Mouse (Mus musculus) testis, postnatal 10 days (tissue): ENCODE data around the gene Foxo1.

Source experiments
- DNase-seq: peaks from one replicate; pipeline ENCODE4 v3.0.0; 2021; ENCODE audit warnings: low spot score

Gene Foxo1

DNA sequence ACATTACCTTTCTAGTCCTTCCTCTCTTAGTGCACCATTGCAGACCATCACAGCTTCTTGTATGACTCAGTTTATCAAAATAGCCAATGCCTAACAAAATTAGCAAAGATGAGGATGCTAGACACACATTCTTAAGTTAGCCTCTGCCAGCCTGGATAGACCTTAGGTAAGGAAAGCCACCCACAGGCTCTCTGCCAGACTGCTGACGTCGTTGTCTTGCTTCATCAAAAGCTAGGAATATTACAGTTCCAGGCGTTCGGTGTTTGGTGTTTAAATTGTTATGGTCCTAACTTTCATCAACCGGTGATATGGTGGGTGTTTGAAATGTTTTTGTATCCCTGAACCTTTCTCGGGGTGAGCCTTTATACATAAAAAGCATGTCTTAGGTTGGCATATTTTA is 96.4 kb downstream of the Foxo1 start:
- no peak for DNase-seq

DNA sequence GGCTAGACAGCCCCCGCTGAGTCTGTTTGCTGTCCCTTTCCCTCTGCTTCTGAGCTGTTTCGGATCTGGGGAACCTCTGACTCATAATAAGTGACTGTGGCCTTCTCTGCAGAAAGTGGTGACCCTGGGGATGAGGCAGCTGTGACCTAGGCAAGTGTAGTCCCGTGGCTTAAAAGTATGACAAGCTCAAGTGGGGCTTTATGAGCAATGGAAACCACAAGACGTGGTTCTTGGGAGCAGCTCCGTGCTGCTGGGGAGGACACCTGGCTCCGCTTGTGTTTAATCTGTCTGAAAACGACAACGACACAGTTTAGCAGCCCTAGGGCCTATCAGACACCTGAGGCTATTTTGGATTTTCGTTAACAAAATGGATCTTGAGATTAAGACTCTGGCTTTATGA is 101.1 kb downstream of the Foxo1 start:
- DNase-seq, result no peak

DNA sequence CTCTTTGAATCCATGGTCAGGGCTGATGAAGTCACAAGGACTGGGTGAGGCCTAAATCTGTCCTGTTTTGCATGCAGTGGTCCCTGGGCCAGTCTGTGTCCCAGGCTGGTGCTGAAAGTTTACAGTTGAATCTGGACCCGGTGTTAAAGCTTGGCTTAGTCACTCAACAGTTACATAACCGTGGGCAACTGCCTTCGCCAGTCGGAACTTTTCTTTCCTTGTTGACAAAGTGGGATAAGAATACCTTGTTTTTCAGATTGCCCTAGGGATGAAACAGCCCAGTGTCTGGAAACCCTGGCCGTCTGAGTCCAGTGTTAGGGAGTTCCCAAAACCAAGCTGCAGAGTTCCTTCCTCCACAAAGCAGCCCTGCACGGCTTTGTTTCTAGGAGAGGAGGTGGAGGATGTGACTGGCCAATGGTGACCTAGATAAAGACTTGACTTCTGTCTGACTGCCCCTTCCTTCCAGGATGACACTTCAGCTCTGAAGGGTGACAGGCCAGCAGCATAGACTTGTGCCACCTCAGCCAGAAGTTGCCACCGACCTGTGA is 101.8 kb downstream of the Foxo1 start:
- DNase-seq, result no peak

DNA sequence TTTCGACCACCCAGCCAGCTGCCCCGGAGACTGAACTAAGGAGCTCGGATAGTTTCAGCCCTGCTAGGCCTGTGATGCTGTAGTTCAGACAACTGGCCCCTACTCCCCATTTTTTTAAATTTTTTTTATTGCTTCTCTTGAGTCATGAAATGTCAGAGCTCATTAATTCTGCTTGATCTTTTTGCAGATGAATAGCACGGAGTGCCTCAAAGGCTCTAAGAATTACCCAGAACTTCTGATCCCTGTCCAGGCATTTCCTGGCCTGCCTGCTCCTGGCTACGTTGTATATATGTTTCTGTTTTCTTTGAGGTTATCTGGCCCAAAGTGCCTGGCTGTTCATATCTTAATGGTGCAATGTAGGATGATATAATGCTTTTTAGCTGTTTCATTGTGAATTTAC is 108.8 kb downstream of the Foxo1 start:
- DNase-seq, result no peak

DNA sequence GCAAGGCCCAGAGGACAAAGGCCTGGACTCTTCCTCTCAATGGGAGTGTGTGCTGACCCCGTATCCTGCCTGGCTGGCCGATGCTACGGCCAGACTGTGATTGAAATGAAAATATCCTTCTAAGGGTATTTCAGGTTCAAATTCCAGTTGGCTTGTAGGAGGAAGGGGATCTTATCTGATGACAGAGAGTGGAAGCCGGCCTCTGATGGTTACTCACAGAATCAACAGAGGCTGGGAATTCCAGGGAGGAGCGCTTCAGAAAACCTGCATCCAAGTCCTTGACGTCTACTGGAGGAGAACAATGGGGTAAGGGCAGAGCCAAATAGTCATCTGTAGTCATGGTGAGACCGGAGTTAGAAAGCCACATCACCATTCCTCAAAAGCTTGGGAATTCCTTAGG is 115.2 kb downstream of the Foxo1 start:
- no peak for DNase-seq

DNA sequence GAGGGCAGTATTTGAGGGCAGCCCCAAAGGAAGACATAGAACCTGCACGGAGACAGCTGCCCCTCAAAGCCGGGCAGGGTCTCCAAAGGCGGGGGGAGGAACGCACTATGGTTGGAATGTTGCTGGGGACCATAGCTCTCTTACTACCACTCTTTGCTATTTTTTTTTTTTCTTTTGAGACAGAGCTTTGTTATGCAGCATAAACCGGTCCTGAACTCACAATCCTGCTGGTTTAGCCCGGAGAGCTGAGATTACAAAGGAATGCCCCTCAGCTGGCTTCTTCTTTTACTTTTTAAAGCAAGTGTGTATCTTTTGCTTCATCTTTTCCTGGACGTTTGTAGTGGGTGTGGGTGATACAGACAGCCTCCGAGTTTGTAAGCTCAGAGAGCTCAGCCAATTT is 118.2 kb downstream of the Foxo1 start:
- no peak for DNase-seq

DNA sequence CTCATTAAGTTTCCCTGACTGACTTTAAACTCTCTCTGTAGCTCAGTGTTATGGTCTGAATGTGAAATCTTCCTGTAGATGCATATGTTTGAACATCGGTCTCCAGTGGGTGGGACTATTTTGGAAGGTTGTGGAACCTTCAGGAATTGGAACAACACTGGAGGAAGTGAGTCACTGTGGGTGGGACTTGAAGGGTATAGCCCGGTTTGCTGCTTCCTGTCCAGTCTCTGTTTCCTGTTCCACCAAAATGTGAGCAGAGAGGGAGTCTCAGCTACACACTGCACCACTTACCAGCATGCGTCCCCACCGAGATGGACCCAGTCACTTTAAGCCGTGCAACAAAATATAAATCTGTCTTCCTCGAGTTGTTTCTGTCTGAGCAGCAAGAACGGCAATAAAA is 122.2 kb downstream of the Foxo1 start:
- DNase-seq, result no peak

DNA sequence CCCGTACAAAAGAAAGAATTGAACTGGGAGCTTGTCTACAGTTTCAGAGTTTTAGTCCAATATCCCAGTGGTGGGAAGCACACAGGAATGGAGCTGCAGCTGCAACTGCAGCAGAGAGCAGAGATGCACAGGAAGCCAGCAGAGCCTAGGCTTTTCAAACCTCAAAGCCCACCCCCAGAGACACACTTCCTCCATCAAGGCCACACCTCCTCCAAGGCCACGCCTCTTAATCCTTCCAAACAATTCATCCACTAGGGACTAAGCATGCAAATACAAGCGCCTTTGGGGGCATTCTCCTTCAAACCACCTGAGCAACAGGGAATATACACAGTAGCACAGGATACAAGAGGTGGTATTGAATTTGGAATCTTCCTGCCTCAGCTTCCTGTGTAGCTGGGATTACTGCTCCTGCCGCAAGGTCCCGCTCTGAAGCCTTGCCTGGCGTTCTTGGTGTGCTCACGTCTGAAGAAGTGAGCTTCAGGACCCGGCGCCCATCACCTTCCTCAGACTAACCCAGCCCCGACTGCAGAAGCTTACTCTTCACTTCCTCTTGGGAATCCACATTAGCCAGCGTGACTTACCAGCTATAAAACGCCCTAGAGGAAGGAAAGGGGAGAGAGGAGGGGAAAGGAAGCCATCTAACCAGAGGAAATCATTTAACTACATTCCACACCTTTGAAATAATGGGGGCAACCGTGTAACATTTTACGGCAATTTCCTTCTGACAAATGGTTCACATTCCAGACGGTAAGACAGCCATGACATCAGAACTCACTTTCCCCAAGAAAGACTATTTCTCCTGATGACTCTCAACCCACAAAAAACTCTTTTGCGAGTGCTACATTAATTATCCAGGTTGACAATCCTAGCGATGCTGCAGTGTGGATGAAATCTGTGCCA is 122.9 kb downstream of the Foxo1 start:
- DNase-seq, result no peak

DNA sequence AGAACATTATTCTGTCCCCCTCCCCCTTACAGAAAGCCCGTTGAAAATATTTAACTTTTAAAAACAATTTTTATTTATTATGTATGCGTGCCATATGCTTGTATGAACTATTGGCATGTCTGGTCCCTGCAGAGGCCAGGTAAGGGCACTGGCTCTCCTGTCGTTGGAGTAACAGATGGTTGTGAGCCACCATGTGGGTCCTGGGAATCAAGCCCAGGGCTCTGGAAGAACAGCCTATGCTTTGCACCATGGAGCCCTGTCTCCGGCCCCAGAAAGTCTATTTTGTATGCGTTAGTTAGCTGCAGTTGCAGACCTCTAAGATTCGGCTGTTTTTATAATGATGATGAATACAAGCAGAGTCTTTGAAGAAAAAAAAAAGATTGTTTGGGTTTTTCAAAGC is 123.8 kb downstream of the Foxo1 start:
- DNase-seq, result no peak

DNA sequence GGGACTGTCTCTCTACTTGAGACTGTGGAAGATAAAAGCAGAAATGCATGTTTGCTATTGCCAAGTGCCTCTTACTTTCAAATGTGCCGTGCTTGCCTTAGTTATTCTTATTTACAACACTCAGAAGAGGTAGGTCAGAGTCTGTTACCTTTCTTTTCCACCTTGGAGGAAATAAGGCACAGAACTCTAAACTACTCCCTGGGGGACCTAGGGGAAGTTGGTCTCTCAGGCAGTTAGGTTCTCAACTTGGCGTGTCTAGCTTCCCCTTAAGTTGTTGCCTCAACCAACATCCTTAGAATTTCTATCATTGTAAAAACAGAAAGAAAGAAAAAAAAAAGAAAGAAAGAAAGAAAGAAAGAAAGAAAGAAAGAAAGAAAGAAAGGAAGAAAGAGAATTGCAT is 124.4 kb downstream of the Foxo1 start:
- DNase-seq, result no peak

DNA sequence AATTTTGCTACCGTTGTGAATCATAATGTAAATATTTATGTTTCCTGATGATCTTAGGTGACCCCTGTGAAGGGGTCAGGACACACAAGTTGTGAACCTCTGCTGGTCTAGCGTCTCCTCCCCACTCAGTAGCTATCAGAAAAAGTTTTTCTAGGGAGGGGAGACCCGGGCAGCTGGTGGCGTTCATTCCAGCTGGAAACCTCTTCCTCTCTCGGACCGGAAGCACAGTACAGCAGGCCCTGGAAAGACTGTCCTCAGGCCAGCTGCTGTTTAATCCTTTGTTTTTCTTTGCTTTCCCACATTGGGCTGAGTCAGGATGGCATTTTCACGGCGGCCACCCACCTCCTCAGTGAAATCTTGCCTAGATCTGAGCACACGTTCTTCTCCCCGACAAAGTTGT is 125.0 kb downstream of the Foxo1 start:
- DNase-seq, result no peak

DNA sequence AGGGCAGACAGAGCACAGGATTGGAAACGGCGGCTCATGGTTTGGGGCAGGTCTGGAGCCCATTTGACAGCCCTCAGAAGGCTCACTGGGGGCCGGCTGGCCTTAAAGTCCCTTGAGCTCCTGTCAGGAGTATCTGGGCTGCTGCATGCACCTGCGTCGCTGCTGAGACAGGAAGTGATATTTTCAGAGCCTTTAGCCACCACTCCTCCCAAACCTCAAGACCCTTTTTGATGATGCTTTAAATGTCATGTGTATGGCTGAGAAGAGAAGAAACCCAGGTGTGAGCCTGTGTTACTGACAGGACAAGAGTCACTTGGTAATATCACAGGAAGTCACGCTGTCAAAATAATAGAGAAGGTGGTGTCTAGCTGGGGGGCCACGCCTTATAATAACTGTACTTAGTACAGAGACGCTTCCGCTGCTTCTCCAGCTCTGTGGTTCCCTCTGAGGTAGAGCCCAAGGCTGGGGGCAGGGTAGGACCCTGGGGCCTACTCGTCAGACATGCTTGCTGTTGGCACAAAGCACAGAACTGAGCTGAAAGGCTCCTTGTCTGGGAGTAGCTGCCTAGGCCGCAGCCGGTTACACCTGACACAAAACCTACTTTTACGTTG is 128.1 kb downstream of the Foxo1 start:
- DNase-seq, result no peak

DNA sequence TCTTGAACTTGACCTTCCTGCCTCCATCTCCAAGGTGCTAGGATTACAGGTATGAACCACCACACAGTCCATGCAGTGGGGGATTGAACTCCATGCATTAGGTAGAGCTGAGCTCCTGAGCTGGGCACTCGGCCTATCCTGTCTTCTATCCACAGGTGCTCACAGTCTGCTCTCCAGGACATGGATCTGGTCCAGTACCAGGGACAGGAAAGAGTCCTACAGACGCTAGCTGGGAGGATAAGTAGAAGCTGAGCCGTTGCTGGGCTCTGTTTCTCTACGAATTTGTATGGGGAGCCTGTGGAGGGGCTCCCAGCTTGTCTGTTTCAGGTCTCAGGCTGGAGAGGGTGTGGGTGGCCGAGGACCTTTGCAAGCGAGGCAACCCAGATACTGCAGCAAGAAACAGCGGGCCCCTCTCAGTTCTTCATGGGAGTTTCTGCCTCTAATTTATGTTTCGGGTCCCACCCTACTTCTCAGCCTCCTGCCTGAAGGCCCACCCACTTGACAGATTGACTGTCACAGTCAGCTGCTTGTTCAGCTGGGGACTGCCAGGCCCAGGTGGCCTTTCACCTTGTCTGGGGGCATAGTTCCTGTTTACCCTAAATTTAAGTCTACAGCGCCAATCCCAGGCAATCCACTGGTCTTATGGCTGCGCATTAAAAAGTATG is 128.9 kb downstream of the Foxo1 start:
- DNase-seq, result no peak

DNA sequence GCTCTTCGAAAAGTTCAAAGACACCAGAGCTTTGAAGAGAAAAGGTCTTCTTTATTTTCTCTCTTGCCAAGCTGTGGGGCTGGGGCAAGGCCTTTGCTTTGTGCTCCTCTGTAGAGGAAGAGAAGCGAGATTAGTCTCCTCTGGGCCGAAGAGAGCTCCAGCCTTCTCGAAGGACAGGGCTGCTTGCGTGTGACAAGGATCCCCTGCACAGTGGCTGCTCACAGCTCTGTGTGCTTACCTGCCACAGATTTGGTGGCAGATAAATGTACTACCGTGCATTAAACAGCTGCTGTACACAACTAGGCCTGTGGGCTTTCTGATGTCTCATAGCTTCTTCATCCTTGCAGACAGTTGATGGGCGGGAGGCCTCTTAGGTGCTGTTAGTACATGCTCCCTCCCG is 129.8 kb downstream of the Foxo1 start:
- no peak for DNase-seq

DNA sequence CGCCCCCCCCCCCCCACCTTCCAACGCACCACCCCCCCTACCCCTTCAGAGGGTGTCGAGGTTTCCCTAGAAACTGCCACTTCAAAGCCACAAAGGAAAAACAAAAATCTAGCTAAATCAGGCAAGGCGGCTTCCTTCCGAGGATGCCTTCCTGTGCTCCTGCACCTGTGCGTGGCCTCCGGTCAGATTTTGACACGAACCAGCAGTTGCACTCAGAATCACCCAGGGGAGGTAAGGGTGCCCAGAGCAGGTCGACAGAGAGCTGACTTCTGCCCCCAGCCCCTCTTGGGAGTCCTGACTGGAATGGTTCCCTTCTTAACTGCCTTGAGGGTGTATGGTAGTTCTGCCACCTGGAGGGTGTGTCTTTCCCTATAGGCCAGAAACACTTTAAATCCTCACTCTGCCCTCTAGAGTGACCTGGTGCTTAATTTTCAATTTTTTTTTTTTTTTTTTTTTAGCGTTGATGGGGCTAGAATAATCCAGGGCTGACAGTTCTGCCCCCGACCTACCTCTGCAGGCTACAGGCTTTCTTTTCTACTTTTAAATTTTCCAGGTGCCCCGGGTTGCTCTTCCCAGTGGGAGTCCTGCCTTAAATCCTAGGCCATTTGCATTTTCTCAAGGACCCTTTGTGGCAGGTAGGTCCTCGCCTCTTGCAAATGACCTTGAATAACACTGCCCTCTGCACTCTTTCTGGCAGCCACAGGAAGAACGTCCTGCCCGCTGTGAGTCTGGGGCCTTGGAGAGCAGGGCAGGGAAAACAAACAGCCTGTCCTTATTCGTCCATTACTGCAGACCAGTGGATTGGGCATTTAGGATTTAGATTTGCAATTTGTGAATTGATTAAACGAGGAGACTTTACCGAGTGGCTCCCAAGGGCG is 132.4 kb downstream of the Foxo1 start:
- no peak for DNase-seq

DNA sequence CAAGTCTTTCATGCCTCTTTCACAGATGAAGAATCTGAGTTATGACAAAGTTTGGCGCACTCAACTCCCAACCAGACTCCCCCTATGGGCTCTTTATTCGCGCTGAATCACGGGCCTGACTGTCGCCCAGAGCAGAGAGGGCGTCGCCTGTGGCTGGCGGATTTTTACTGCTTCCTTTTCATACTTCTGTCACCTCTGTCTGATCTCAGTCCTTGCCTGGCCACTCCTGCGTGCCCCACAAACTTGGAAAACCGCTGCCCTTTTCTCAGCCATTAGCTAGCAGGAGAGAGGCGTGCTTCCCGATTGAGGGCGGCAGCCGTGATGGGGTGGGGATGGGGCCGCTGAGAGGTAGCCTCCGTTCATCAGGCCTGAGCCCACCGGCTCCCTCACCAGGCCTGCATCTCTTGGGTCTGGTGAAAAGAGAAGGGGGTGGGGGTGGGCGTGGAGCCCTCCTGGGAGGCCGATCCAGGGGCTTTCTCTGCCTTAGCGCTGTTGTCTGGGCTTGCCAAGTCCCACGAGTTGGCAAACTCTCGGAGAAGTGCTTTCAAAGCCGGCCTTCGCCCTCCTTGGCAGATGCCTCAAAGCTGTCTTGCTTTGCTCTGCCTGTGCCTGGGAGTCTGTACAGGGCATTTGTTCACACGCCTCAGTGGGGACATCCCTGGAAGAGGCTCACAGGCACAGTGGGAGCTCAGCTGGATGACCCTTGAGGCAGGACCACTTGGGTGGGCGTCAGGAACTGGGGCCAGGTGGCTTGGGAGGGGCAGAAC is 133.2 kb downstream of the Foxo1 start:
- DNase-seq, result peak; percentile 57
